Mouse (Mus musculus) R1 (cell line): Measurements from ENCODE around the gene Prkra.
A peak's percentile ranks its signal among the peaks of the same experiment; 100 is the strongest.

Experiments
- DNase-seq: peaks from one replicate; pipeline ENCODE4 v3.0.0-alpha.2; 2018; ENCODE audit warnings: low read depth, low spot score

The Prkra gene

DNA sequence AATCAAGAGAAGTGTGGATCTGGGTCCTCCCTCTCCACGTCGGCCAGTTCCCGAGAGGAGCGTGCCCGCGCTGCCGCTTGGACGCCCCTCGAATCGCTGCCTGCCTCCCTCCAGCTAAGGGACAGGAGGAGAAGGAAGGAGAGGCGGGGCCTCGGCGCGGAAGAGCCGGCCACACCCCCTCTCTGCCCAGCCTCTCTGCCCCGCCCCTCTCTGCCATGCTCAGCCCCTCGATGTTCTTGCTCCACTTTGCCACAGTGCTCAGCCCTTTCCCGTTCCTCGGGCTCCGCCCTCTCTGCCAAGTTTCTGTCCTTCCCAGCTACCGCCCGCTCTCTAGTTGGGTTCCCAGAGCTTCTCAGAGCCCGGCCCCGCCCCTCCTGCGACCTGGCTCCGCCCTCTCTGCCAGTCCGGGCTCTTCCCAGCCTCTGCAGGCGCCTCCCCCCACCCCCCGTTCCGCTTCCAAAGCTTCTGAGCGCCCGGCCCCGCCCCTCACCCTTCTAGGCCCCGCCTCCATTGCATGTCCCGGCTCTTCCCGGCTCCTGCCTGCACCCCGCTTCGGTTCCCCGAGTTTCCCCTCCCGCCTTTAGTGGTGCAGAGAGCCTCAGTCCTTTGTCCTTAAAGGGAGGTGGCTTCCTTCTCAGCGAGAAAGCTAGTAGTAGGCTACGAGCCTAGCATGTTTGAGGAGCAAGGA lies at the start of gene Prkra, which contains the start of gene Pjvk:
TSS of gene Prkra (minus strand) at position 133 of the 688 bp plus-strand sequence.
TSS of gene Pjvk (plus strand) at position 594 of the 688 bp plus-strand sequence.
- DNase-seq = peak; percentile 97

DNA sequence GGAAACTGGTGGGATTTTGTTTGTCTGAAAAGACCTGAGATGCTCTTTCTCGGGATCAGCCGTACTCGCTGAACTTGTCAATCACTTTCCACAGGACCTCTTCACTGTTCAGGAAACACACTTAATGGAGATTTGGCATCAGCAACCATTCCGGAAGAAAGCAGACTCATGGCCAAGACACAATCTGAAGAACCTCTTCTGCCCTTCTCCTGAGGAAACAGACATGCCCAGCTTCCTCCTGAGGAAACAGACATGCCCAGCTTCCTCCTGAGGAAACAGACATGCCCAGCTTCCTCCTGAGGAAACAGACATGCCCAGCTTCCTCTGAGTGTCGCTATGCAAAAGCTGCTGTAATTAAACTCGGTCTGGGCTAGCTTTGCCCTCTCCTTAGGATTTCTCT lies 47.5 kb upstream of the Prkra start:
- DNase-seq = no peak

DNA sequence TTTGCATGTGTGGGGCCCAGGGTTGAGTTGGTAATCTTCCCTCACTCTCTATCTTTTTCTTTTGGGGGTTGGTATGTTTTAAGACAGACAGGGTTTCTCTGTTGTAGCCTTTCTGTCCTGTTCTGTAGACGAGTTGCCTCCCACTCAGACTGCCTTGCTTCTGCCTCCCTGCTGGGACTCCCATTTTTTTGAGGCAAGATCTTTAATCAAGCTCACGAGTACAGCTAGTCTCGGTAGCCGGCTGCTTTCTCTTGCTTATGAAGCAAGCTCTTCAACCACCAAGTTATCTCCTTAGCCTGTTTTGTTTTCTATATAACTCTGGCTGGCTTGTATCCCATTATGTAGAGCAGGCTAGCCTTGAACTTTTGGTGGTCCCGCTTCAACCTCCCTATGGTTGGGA lies 46.0 kb upstream of the Prkra start:
- no peak for DNase-seq

DNA sequence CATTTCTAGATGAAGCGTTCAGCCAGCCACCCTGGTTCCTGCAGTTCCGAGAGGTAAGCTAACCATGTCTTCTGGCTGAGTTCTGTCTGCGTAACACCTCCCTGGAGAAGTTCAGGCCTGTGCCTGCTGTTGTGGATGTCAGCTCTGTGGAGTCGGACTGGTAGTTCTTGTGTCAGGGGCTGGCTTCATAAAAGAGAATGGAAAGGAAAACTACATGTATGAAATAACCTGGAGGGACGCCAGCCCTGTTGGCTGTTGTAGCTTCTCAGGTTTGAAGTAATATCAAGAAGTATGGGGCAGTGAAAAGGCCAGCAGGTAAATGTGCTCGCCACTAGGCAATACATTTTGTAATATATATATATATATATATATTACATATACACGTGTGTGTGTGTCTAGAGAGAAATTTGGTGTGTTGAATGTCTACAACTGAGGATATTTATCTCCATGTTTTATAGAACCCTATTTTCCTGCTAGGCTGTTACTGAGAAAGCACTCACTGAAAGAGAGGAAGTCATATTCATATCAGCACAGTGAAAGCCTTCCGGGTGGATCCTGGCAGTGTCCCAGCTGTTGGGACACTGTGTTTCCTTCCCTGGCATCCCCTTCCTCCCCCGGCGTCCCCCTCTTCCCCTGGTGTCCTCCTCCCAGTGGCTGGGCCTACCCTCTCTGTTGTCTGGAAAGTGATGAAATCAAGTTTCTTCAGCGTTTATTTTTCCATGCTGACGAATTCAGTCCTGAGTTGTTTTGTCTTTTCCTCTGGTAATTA lies 42.8 kb upstream of the Prkra start:
- DNase-seq = no peak

DNA sequence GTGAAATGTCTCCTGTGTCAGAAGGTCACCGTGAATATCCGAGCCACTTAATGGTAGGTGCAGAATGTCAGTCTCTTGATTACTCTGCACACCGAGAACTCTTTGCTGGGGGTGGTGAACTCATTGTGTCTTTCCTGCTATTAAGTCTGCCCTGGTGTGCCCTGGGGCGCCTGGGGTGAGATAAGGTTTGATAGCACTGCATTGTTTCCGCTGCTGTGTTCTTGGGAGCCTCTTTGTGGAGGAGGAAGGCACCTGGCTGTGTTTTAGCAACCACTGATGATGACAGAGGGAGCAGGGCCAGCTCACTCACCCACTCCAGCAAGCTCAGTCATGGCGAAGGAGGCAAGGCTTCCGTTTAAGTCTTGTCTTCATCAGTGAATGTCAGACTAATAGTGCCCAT lies 40.3 kb upstream of the Prkra start:
- no peak for DNase-seq

DNA sequence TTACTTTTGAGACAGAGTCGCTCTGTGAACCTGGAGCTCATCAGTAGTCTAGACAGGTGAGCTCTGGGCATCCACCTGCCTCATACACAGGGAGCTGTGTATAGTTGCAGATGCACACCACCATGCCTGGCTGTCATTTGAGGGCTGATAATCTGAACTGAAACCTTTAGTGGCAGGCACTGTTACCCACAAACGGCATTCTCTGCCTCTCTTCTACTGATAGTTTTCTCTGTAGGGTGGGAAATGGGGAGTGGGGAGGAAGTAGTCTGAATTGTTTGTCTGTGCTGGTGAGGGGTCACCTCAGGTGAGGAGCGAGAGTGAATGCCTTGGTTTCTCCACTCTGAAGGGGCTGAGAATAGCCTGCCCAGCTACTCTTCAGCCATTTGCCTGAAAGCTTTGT lies 39.8 kb upstream of the Prkra start:
- DNase-seq = no peak

DNA sequence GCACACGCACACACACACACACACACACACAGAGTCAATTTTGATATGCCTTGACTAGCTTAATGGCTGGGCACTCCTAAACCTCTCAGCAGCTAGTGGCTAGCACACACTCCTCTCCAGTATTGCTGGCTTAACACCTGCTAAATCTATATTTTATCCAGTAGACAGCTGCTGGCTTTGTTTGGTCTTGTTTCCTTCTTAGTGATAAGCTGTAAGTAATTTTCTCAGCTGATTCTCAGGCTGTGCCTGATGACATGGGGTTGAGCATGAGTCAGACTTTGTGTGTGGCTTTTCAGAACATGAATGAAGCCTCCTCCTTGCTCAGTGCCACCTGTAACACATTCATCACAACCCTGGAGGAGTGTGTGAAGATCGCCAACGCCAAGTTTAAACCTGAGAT lies 39.2 kb upstream of the Prkra start:
- no peak for DNase-seq

DNA sequence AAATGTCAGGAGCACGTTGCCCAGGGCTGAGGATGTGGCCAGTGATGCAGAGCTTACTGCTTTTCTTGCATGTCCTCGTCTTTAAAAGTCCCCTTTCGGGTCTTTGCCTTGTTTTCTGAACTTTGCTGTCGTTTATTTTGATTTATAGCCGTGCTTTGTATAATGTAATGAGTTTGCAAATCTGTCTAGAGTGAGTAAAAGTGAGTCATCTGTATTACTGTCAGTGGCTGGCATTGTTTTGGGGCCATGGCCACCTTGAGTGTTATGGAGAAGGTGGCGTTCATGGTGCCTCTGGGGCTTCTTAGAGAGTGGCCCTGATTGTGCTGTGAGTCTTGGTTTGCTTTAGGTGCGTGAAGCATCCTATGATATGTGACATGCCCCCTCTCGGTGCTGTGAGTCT lies 34.5 kb upstream of the Prkra start:
- no peak for DNase-seq

DNA sequence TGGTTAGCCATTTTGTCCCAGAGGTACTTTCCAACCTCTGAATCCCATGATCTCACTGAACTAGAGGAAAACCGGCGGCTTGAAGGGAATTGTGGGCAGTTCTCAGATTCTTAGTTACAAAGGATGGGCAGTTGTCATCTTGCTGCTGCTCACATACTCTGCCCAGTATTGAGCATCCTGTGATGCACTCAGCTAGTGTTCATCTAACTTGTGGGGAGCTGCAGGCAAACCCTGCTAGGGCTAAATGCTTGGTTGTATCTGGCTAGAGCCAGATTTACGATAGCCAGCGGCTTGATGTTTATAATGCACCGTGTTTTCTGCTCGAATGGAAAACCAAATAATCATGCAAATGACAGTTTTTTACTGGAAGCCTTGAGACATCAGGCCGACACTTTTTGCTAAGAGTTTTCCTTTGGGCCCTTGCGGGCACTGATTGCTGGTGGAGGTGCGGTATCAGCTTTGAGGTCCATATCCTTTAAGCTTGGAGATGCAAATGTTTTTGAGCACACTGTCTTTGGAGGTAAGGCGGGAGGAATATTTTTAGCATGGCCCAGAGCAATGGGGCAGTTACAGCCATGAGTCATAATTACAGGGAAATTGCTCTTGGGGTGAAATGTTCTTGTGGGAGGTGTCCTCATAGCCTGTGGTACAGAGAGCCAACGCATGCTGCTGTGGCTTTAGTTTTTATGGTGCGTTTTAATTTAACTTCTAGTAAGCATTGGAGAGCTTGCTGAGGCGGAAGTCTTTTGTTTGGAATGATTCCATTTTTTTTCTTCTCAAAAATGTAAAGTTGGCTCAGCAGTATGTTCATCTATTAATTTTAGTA lies 28.8 kb upstream of the Prkra start:
- no peak for DNase-seq

DNA sequence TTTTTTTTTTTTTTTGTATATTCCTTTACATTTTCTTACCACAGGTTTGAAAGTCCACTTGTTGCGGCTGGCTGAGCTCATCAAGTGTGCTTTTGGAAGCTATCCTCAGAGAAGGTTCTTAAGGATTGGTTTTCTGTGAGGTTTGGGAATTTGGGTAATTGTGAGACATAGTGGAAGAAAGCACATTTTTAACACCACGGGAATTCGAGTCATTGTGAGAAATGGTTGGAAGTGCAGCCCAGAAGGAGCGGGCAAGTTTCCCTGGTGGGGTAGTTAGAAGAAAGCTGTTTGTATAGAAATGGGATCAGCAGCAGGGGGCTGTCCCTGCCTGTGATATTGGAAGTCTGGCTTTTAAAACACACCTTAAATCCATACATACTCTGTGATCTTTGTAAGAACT lies 28.1 kb upstream of the Prkra start:
- no peak for DNase-seq

DNA sequence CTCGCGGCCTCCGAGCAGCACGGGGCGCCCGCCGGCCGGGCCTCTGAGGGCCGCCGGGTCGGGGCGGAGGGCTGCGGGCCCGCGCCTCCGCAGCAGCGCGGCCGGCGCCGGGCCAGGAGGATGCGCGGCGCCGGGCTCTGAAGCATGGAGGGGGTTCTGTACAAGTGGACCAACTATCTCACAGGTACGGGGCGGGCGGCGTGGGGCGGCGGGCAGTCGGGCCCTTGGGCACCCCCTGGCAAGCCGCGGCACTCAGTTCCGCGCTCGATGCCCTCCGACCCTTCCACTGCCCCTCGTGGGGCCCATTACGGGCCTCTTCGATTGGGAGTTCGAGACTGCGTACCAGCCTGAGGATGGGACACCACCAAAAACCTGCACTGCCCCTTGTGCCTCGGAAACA lies 27.6 kb upstream of the Prkra start:
- DNase-seq = peak; percentile 42

DNA sequence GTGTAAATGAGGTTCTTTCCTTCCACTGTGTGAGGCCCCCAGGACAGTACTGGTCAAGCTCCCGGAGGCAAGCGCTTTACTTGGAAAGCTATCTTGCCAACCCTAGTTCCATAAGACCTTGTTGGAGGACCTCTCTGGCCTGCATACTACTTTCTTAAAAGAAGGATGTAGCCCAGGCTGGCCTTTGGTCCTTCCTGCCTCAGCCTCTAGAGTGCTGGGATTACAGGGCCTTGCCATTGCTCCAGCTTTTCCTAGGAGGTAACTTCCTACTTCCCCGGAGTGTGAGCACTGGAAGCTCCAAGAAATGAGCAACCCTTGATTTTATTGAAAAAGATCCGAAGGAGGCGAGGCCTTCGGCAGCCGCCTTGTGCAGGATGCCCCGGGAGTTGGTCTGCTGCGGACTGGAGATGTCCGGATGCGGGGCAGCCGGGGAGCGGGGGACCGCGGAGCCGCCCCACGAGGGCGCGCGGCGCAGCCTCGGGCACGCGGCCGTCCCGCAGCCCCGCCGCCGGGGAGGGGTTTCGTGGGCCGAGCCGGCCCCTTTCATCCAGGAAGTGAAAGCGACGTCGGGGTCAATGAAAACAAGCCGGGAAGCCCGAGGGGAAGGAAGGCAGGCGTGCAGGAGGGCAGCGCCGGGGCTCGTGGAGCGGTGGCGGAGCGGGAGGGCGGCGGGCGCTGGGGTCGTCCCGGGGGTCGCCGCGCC lies 27.1 kb upstream of the Prkra start, which contains the start of gene Plekha3:
TSS of gene Plekha3 (plus strand) at position 557 of the 703 bp plus-strand sequence.
- peak; percentile 79 for DNase-seq

DNA sequence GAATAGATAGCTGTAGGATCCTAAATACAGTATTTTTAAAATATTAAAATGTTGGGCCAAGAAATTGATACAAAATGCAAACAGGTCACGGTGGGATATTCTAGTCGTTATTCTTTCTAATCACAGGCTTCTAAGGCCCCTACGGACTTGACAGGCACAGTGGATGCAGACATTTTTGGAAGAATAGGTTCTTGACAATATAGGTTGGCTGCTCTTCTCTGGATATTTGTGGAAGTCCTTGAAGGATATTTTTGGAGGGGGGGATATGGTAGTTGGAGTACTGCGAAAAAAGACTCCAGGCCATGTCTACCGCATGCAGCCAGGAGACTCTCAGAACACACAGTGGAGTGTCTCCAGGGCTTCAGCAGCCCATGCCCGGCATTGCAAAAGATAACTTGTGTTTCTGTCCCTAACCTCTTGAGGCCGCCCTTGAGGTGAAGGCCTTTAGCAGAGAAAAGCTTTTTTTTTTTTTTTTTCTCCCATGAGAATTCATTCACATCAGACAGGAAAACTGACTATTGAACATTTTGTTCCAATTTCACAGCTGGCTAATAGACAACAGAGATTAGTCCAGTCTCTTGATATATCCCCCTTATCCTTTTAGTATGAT lies 25.8 kb upstream of the Prkra start:
- peak; percentile 75 for DNase-seq

DNA sequence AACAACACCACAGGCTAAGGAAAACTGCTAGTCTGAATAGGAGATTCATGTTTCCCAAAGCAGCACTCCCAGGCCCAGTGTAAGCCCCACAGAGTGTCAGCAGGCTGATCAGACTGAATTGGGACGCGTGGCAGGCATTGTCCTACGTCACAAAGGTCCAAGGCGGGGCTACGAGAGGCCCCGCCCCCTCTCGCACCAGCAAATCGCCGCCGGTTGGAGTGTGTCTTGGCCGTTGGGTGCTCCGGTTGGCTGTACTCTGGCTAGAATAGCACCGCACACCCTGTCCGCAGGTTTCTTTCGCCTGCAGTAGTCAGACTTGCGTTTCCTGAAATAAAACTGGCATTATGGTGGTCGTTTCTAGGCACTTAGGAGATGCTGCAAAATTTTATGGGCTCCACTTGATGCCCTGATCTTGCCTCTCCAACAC lies 25.2 kb upstream of the Prkra start, which contains the start of gene Fkbp7:
TSS of gene Fkbp7 (minus strand) at position 151 of the 427 bp plus-strand sequence.
- DNase-seq = peak; percentile 91

DNA sequence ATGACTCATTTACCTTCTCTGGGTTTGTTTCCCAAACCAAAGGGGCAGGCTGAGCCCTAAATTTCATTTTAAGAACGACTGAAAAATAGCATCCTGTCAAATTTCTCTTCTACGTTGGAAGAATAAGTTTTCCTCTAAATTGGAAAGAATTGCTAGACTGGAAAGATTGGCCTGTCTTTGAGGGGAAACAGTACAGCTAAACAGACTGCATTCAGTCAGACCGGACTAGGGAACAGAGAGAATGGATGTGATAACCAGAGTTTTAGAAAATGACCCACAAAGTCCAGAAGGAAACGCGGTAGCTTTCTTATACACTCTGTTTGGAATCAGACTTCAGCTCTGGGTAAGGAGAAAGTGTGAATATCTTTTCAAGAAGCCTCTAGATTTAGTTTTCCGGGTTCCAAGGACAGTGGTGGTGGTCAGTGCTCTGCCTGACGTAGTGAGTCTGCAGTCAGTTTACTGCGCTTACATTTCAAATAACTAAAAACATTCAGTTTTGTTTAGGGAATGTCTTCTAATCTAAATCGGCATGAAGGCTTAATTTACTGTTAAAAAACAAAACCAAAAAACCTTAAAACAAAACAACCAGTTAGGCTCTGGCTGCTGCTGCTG lies 24.4 kb upstream of the Prkra start:
- no peak for DNase-seq

DNA sequence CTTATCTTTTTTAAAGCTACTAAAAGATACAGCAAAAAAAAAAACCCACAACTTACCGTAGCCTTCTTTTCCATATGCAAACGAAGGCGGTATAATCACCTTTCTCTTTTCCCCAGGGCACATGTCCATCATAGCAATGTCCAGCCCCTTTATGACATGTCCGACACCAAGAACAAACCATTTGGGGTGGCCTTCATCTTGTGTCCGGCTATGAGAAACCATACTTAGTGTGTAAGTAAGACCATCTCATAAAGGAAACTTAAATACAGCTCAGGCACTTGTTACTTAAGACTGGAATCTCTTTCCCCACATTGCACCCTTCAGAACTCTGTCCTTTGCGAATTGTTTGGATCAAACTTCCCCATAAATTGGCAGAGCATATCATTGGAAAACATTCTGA lies 23.8 kb upstream of the Prkra start:
- no peak for DNase-seq

DNA sequence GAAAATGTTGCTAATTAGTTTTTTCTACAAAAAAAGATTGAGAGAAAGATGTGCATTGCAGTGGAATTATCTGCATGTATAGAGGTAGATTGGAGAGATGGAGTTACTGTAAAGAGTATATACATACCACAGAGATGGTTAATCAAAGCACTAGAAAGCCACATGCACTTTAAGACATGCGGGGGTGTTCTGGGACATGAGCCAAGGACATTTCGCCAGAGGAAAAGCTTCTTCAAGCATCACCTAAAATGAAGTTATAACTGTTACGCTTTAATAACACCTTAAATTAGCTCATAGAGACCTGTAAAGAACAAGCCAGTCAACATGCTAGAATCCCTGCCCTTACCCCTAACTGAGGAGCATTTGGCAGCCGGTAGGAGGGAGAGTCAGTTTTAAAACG lies 19.4 kb upstream of the Prkra start:
- DNase-seq = no peak

DNA sequence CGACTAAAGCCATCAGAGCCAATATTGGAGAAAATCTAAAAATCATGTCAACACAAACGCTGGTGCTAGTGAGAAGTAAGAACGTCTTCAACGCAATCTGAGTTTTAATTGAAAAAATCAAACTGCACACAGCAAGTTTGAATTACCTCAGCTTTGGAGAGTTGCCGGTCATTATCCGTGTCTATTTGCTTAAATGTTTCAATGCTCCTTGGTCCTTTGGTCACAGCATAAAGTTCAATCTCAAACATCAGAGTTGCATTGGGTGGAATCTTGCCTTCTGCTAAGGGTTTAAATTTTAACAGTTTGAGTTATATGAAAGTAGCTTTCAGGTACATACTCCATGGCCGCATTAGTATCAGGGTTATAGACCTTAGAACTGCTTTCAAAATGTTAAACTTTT lies 17.7 kb upstream of the Prkra start:
- DNase-seq = no peak

DNA sequence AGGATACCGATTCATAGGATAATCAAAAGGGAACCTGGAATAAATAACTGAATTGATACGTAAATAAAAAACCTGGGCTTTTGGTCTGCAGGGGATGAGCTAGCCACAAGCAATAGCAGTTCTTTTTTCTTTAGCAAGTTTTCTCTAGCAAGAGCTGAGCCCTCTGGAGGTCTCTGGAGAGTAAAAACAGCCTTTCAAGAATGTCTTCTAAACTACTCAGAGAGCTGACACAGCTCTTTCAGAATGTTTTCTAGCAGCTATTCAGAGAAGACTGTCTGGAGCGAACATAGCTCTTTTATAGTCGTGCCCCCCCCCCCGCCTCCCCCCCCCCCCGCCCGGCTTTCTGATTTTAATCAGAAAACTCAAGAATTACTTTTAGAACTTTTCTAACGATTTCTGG lies 11.6 kb upstream of the Prkra start:
- no peak for DNase-seq

DNA sequence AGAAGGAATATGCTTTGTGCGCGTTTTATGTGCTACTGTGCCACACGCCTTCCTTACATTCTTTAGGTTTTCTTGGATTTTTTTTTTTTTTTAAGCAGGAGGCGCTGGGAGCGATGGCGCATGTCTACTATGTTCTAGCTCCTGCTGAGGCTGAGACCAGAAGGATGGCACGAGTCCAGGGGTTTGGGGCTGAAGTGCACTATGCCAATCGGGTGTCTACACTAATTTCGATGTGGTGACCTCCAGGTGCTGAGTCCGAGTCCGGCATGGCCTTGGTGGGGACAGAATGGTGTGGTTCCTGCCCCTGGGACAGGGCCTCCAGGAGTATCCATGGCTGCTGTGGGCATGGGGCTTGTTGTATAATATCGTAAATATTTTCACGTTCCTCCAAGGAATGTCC lies 10.7 kb upstream of the Prkra start:
- no peak for DNase-seq

DNA sequence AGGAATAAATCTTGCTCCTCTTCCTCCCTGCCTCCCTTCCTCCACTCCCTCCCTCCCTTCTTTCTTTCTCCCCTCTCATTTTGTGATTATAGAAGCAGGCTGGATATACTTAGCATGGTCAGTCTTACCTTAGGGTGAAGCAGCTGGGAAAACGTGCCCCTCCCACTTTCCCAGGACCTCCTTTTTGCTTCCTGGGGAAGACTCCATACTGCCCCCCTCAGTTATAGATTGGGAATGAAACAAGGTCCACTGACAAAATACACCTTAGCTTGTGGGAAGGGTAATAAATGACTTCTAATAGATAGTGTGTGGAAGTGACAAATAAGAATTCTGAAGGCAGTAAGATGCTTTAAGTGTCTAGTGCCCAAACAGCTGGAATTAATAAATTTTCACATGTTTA lies 8.2 kb upstream of the Prkra start:
- DNase-seq = peak; percentile 68
